Mouse (Mus musculus) heart, postnatal 0 days (tissue): ENCODE measurements around the gene Gadd45gip1.

Experiments
- CTCF ChIP-seq: IDR thresholded peaks from 2 replicates; pipeline ENCODE4 v1.5.1; 2016; ENCODE audit warnings: antibody characterized with exemption, control low read depth, low read depth
- EP300 ChIP-seq: IDR thresholded peaks from 2 replicates; pipeline ENCODE4 v1.6.1; 2016; ENCODE audit warnings: antibody characterized with exemption, low read depth

DNA sequence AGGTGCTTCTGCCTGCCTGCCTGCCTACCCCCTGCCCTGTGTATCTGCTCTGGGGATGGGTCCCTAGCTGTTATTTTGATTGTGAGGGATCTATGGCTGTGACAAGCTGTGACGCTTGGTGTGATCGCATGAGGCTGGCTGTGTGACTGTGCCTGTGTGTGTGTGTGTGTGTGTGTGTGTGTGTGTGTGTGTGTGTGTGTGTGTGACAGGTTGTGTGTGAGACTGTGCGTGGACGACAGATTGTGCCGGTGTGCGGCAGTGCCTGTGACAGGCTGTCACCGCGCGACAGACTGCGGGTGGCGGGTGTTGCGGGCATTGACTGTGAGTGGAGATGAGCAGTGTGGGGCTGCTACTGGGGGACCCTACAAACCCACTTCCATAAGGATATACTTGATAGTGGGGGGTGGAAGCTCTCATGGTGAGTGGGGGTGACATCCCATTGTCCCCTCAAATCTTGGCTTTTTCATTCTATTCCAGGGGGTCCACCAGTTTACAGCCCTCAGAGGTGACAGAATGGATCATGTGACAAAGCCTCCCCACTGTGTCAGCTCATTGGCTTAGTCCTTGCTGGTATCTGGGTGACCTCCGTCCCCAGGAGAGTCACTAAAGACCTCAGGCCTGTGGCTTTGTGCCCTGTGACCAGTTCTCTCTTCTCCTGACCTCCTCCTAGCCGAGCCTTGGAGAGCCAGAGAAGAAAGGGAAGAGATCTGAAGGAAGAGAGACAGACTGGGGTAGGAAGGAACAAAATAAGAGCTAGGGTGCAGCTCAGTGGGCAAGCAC is 43.6 kb upstream of the Gadd45gip1 start:
- TF ChIP-seq CTCF (no peak), EP300 (no peak)
